13 mouse cellular contexts compared by ENCODE assay signal in genomic region chr6:55063793-55064476, GRCm38 (mm10).
"Had no signal": no experiment of that assay in that cellular context is flagged by ENCODE, and none has a peak within 500 bp of the region (broad histone marks: within the 10 kb centered on the region; RNA-seq: fewer than 3 reads in every experiment).

No protein-coding gene starts in this region.

- H3K9me3 ChIP-seq: intestine, embryonic 15.5 days; kidney, embryonic 15.5 days; limb, embryonic 13.5 days; midbrain, embryonic 10.5 days; midbrain, embryonic 15.5 days; neural tube, embryonic 13.5 days had no signal

- H3K4me3 ChIP-seq: intestine, embryonic 15.5 days; kidney, embryonic 15.5 days; limb, embryonic 13.5 days; midbrain, embryonic 10.5 days; midbrain, embryonic 15.5 days; neural tube, embryonic 13.5 days had no signal

- H3K9ac ChIP-seq: intestine, embryonic 15.5 days; kidney, embryonic 15.5 days; limb, embryonic 13.5 days; midbrain, embryonic 15.5 days; neural tube, embryonic 13.5 days had no signal

- ATAC-seq: intestine, embryonic 15.5 days; midbrain, embryonic 15.5 days had no signal

- H3K4me2 ChIP-seq: intestine, embryonic 15.5 days; kidney, embryonic 15.5 days; limb, embryonic 13.5 days; midbrain, embryonic 15.5 days; neural tube, embryonic 13.5 days had no signal

- DNase-seq: kidney, adult 2 months; kidney, postnatal 14 days; left cerebral cortex, postnatal 4 days; lung, adult 18-20 months; lung, postnatal 4 days; right cerebral cortex, postnatal 14 days; thymus, postnatal 4 days had no signal

- H3K27me3 ChIP-seq: intestine, embryonic 15.5 days; kidney, embryonic 15.5 days; limb, embryonic 13.5 days; midbrain, embryonic 15.5 days; neural tube, embryonic 13.5 days had no signal

- H3K4me1 ChIP-seq: intestine, embryonic 15.5 days; kidney, embryonic 15.5 days; limb, embryonic 13.5 days; midbrain, embryonic 10.5 days; midbrain, embryonic 15.5 days; neural tube, embryonic 13.5 days had no signal

- H3K27ac ChIP-seq: intestine, embryonic 15.5 days; kidney, embryonic 15.5 days; limb, embryonic 13.5 days; midbrain, embryonic 10.5 days; midbrain, embryonic 15.5 days; neural tube, embryonic 13.5 days had no signal
